Mouse (Mus musculus) central nervous system, embryonic 11.5 days (tissue): ENCODE data around the gene Pole. TPM values are rescaled to one million over a fixed set of nuclear protein-coding genes. Genes with fewer than 3 reads are reported as not detected.

Source experiments
- polyA plus RNA-seq: library from polyadenylated mRNA; depleted of rRNA; stranded (reverse); fragments of >200 nt; gene quantifications from 2 replicates; pipeline ENCODE4 v1.2.3, GENCODE M21; 2012; rRNA removed

The Pole gene
- 37.9 and 44.7 TPM in 2 replicates for polyA plus RNA-seq

DNA sequence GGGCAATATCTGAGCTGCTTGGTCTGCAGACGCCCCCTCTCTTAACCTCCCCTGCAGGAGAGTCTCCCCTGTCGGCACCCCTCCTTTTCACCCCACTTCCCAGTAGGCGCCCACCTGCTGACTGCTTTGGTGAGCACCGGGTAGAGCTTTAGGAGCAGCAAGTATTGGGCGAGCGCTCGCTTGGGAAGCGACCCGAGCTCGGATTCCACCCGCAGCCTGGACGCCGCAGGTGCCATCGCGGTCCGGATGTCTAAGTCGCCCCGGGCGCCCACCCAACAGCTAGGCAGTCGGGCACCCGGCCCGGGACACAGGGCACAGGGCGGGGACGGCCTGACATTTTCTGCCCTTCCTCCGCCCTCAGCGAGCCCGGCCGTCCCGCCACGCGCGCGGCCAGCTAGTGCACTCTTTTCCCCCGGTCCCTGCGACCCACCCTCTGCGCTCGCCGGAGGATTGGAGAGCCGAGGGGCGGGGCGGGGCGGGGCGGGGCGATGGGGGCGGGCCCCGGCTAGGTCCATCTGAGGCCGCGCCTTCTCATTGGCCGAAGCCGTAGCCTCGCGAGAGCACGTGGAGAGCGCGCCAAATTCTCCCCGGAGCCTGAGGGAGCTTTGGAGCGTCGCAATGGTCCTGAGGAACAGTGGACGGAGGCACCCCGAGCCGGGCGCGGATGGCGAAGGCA, at the start of gene Pole, which contains the start of gene Pxmp2:
Gene Pole, plus strand, starts transcription at position 537 of the 676 bp plus-strand sequence.
Gene Pxmp2, minus strand, starts transcription at position 417 of the 676 bp plus-strand sequence.

DNA sequence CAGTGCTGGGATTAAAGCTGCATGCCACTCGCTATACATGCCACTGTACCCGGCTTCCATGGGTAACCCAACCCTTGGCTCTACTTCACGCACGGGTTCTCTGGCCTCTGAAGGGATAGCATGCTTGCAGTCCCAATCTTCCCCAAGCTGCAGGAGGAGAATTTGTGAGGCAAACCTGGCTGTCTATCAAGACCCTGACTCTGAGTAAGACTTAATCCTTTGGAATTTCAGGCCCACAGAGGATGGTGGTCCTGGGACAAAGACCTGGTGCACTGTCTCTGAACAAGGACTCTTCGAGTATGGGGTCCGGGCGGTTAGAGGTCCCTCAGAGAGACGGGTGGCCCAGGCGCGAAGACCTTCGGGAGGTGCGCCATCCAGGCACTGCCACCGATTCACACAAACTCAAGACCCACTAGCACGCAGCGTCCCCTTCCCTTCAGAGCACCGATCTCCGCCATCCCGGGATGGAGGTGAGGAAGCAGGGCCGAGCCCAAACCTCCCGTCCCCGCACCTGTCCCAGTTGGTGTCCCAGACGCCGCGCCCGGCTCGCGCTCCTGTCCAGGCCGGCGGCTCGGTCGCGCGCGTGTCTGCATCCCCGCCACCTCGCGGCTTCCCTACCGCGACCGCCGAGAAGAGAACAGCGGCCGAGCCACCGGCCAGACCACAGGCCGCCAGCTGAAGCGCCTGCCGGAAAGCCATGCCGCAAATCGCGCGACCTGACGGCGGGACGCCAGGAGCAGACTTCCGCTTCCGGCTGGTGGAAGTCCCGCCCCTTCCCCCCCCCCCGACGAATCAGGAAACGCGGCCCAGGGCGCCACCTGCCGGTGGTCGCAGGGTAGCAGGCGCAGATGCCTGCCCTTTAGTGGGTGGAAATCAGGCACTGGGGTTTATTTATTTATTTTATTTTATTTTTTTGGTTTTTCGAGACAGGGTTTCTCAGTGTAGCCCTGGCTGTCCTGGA, 16.7 kb upstream of the Pole start, which contains the start of gene Pgam5:
Gene Pgam5, minus strand, starts transcription at position 773 of the 961 bp plus-strand sequence.

GRCm38 (mm10) chr5:110342648-110343284, 56.7 kb downstream of the Pole start, which contains the start of gene P2rx2:
P2rx2 (minus strand) TSS chr5:110343212.

GRCm38 (mm10) chr5:110344524-110344923, 58.4 kb downstream of the Pole start, which contains the start of gene Lrcol1:
Lrcol1 (plus strand) TSS chr5:110344730.

Other genes with a start within 250 kb of the Pole start
- gene Gm17655, start 213.8 kb upstream of the Pole start, polyA plus RNA-seq = 0.54 and 2.7 TPM in 2 replicates
- gene Gm35315, start 191.9 kb upstream of the Pole start, polyA plus RNA-seq = 0.68 and 1.4 TPM in 2 replicates
- gene Plcxd1, start 186.3 kb upstream of the Pole start, polyA plus RNA-seq = 0.10 and 0.57 TPM in 2 replicates
- gene Gtpbp6, start 178.1 kb upstream of the Pole start, polyA plus RNA-seq = 117 and 148 TPM in 2 replicates
- 6.3 and 6.9 TPM in 2 replicates for gene Zfp605, start 176.2 kb upstream of the Pole start, polyA plus RNA-seq
- 73.4 and 73.9 TPM in 2 replicates for gene Chfr, start 150.5 kb upstream of the Pole start, polyA plus RNA-seq
- gene Golga3, start 109.6 kb upstream of the Pole start, polyA plus RNA-seq = 16.2 and 17.4 TPM in 2 replicates
- 23.6 and 26.5 TPM in 2 replicates for gene Ankle2, start 55.3 kb upstream of the Pole start, polyA plus RNA-seq
- gene Pgam5, start 16.4 kb upstream of the Pole start, polyA plus RNA-seq = 32.6 and 56.2 TPM in 2 replicates
- 6.3 and 7.0 TPM in 2 replicates for gene Pxmp2, start 120 bp upstream of the Pole start, polyA plus RNA-seq
- 0.71 and 1.4 TPM in 2 replicates for gene P2rx2, start 56.9 kb downstream of the Pole start, polyA plus RNA-seq
- gene Lrcol1, start 58.4 kb downstream of the Pole start, polyA plus RNA-seq = 0.06 TPM in 1 of 2 replicates, not detected in the other
- 45.1 and 52.0 TPM in 2 replicates for gene Fbrsl1, start 162.2 kb downstream of the Pole start, polyA plus RNA-seq